Mouse (Mus musculus): Measurements from ENCODE around the gene Phldb2. TPM values are rescaled to one million over a fixed set of nuclear protein-coding genes. Genes with fewer than 3 reads are reported as not detected.

The Phldb2 gene
- polyA plus RNA-seq, 1 experiment: 2.6 TPM

GRCm38 (mm10) chr16:45890471-45891200 is 62.8 kb downstream of the Phldb2 start:
- no peak overlapping the region for H3K4me3 ChIP-seq (ENCODE audit: insufficient read depth, low read depth, low read length)
- H3K27ac ChIP-seq (replicated peaks; ENCODE audit: low read depth, low read length): no peak overlapping the region
- no peaks in the 10 kb centered on the region for H3K4me1 ChIP-seq (ENCODE audit: control insufficient read depth, insufficient read depth, insufficient read length, low read length)

GRCm38 (mm10) chr16:45889636-45890035 is 63.8 kb downstream of the Phldb2 start:
- no peak overlapping the region for H3K4me3 ChIP-seq (ENCODE audit: insufficient read depth, low read depth, low read length)
- no peaks in the 10 kb centered on the region for H3K4me1 ChIP-seq (ENCODE audit: control insufficient read depth, insufficient read depth, insufficient read length, low read length)
- no peak overlapping the region for H3K27ac ChIP-seq (replicated peaks; ENCODE audit: low read depth, low read length)

- Histone ChIP-seq H3K27ac (replicated peaks; ENCODE audit: low read depth, low read length) (no peak overlapping the region), H3K4me1 (ENCODE audit: control insufficient read depth, insufficient read depth, insufficient read length, low read length) (no peaks in the 10 kb centered on the region), H3K4me3 (ENCODE audit: insufficient read depth, low read depth, low read length) (no peak overlapping the region)
These were observed 66.8 kb downstream of the Phldb2 start for GRCm38 (mm10) chr16:45886599-45886998.

GRCm38 (mm10) chr16:45884194-45884593 is 69.2 kb downstream of the Phldb2 start:
- Histone ChIP-seq H3K4me1 (ENCODE audit: control insufficient read depth, insufficient read depth, insufficient read length, low read length) (no peaks in the 10 kb centered on the region), H3K27ac (replicated peaks; ENCODE audit: low read depth, low read length) (no peak overlapping the region), H3K4me3 (ENCODE audit: insufficient read depth, low read depth, low read length) (no peak overlapping the region)

- Histone ChIP-seq H3K27ac (replicated peaks; ENCODE audit: low read depth, low read length) (no peak overlapping the region), H3K4me3 (ENCODE audit: insufficient read depth, low read depth, low read length) (no peak overlapping the region)
These were observed 72.1 kb downstream of the Phldb2 start for GRCm38 (mm10) chr16:45881177-45881832.

GRCm38 (mm10) chr16:45880101-45880751 is 73.2 kb downstream of the Phldb2 start:
- H3K27ac ChIP-seq (replicated peaks; ENCODE audit: low read depth, low read length): no peak overlapping the region

More at GRCm38 (mm10) chr16:45881177-45881832, 72.1 kb downstream of the Phldb2 start:
- H3K4me1 ChIP-seq (ENCODE audit: control insufficient read depth, insufficient read depth, insufficient read length, low read length): peaks cover 2% of the 10 kb centered on the region; the same call in 1 of the 2 replicates

GRCm38 (mm10) chr16:45877739-45878138 is 75.7 kb downstream of the Phldb2 start:
- no peak overlapping the region for H3K27ac ChIP-seq (replicated peaks; ENCODE audit: low read depth, low read length)

More at GRCm38 (mm10) chr16:45880101-45880751, 73.2 kb downstream of the Phldb2 start:
- Histone ChIP-seq H3K4me3 (ENCODE audit: insufficient read depth, low read depth, low read length) (no peak overlapping the region), H3K4me1 (ENCODE audit: control insufficient read depth, insufficient read depth, insufficient read length, low read length) (peaks cover 2% of the 10 kb centered on the region; the same call in 1 of the 2 replicates)

GRCm38 (mm10) chr16:45877171-45877570 is 76.2 kb downstream of the Phldb2 start:
- Histone ChIP-seq H3K27ac (replicated peaks; ENCODE audit: low read depth, low read length) (no peak overlapping the region), H3K4me1 (ENCODE audit: control insufficient read depth, insufficient read depth, insufficient read length, low read length) (peaks cover 3% of the 10 kb centered on the region; the same call in 1 of the 2 replicates), H3K4me3 (ENCODE audit: insufficient read depth, low read depth, low read length) (no peak overlapping the region)

More at GRCm38 (mm10) chr16:45877739-45878138, 75.7 kb downstream of the Phldb2 start:
- H3K4me3 ChIP-seq (ENCODE audit: insufficient read depth, low read depth, low read length): no peak overlapping the region
- H3K4me1 ChIP-seq (ENCODE audit: control insufficient read depth, insufficient read depth, insufficient read length, low read length): peaks cover 3% of the 10 kb centered on the region; the same call in 1 of the 2 replicates

- Histone ChIP-seq H3K27ac (replicated peaks; ENCODE audit: low read depth, low read length) (no peak overlapping the region), H3K4me3 (ENCODE audit: insufficient read depth, low read depth, low read length) (no peak overlapping the region), H3K4me1 (ENCODE audit: control insufficient read depth, insufficient read depth, insufficient read length, low read length) (peaks cover 12% of the 10 kb centered on the region; the same call in 1 of the 2 replicates)
These were observed 80.0 kb downstream of the Phldb2 start for GRCm38 (mm10) chr16:45873397-45873796.

GRCm38 (mm10) chr16:45871286-45871976 is 82.0 kb downstream of the Phldb2 start:
- peaks cover 10% of the 10 kb centered on the region; the same call in 1 of the 2 replicates for H3K4me1 ChIP-seq (ENCODE audit: control insufficient read depth, insufficient read depth, insufficient read length, low read length)
- H3K27ac ChIP-seq (replicated peaks; ENCODE audit: low read depth, low read length): no peak overlapping the region

GRCm38 (mm10) chr16:45870651-45871050 is 82.7 kb downstream of the Phldb2 start:
- Histone ChIP-seq H3K4me1 (ENCODE audit: control insufficient read depth, insufficient read depth, insufficient read length, low read length) (peaks cover 10% of the 10 kb centered on the region; the same call in 1 of the 2 replicates), H3K4me3 (ENCODE audit: insufficient read depth, low read depth, low read length) (no peak overlapping the region), H3K27ac (replicated peaks; ENCODE audit: low read depth, low read length) (no peak overlapping the region)

More at GRCm38 (mm10) chr16:45871286-45871976, 82.0 kb downstream of the Phldb2 start:
- H3K4me3 ChIP-seq (ENCODE audit: insufficient read depth, low read depth, low read length): no peak overlapping the region

- H3K4me3 ChIP-seq (ENCODE audit: insufficient read depth, low read depth, low read length): no peak overlapping the region
- no peak overlapping the region for H3K27ac ChIP-seq (replicated peaks; ENCODE audit: low read depth, low read length)
- H3K4me1 ChIP-seq (ENCODE audit: control insufficient read depth, insufficient read depth, insufficient read length, low read length): peaks cover 10% of the 10 kb centered on the region; the same call in 1 of the 2 replicates
These were observed 84.4 kb downstream of the Phldb2 start for GRCm38 (mm10) chr16:45869044-45869443.

GRCm38 (mm10) chr16:45857277-45857863 is 96.0 kb downstream of the Phldb2 start:
- H3K4me3 ChIP-seq (ENCODE audit: insufficient read depth, low read depth, low read length): no peak overlapping the region
- H3K4me1 ChIP-seq (ENCODE audit: control insufficient read depth, insufficient read depth, insufficient read length, low read length): no peaks in the 10 kb centered on the region
- H3K27ac ChIP-seq (replicated peaks; ENCODE audit: low read depth, low read length): no peak overlapping the region

GRCm38 (mm10) chr16:45854499-45854898 is 98.9 kb downstream of the Phldb2 start:
- Histone ChIP-seq H3K4me3 (ENCODE audit: insufficient read depth, low read depth, low read length) (no peak overlapping the region), H3K27ac (replicated peaks; ENCODE audit: low read depth, low read length) (no peak overlapping the region), H3K4me1 (ENCODE audit: control insufficient read depth, insufficient read depth, insufficient read length, low read length) (no peaks in the 10 kb centered on the region)

Data from brown adipose tissue, adult 24 weeks (tissue).